Mouse (Mus musculus) G1E (cell line): ENCODE data around the gene Trdmt1. TPM values are rescaled to one million over a fixed set of nuclear protein-coding genes. Genes with fewer than 3 reads are reported as not detected.

Source experiments
- ATAC-seq: 2 replicates; pipeline ENCODE4 v1.8.0; 2016; ENCODE audit warnings: mild to moderate bottlenecking; ENCODE audit not compliant: insufficient number of reproducible peaks, poor library complexity, low FRiP score, severe bottlenecking; ENCODE audit errors: extremely low read depth
- DNase-seq: peaks from one replicate; pipeline ENCODE4 v3.0.0; 2012; ENCODE audit warnings: low spot score
- H3K27me3 ChIP-seq: 2 replicates; pipeline ENCODE4 v1.6.1; 2012; ENCODE audit warnings: mild to moderate bottlenecking, low read length, inconsistent platforms; ENCODE audit not compliant: insufficient read depth
- H3K36me3 ChIP-seq: replicated peaks from 2 replicates; pipeline ENCODE3; 2012; ENCODE audit warnings: mild to moderate bottlenecking, inconsistent platforms
- H3K4me1 ChIP-seq: 2 replicates; pipeline ENCODE4 v1.6.1; 2012; ENCODE audit warnings: low read depth, low read length, inconsistent platforms, mixed read lengths; ENCODE audit not compliant: insufficient read depth
- H3K4me3 ChIP-seq: 2 replicates; pipeline ENCODE4 v1.5.1; 2012; ENCODE audit warnings: low read depth, mild to moderate bottlenecking, inconsistent platforms, low read length, moderate library complexity, mixed read lengths
- H3K9me3 ChIP-seq: replicated peaks from 2 replicates; pipeline ENCODE4 v1.6.1; 2012; ENCODE audit warnings: inconsistent platforms
- CTCF ChIP-seq: IDR thresholded peaks from 2 replicates; pipeline ENCODE4 v1.5.1; 2012; ENCODE audit warnings: low read depth, low read length, inconsistent platforms, mixed read lengths
- GATA1 ChIP-seq: IDR thresholded peaks from 2 replicates; pipeline ENCODE4 v1.6.1; 2012; ENCODE audit warnings: borderline replicate concordance, low read length, inconsistent platforms, mixed read lengths
- GATA2 ChIP-seq: IDR thresholded peaks from 2 replicates; pipeline ENCODE4 v1.6.1; 2012; ENCODE audit warnings: low read depth, low read length, inconsistent platforms, borderline replicate concordance
- POLR2AphosphoS5 ChIP-seq: IDR thresholded peaks from 2 replicates; pipeline ENCODE4 v1.6.1; 2012; ENCODE audit warnings: low read depth, low read length, inconsistent platforms; ENCODE audit not compliant: insufficient replicate concordance
- TAL1 ChIP-seq: conservative IDR thresholded peaks from 2 replicates; pipeline ENCODE4 v1.6.1; 2012; ENCODE audit warnings: low read depth, low read length, inconsistent platforms, mixed read lengths
- polyA plus RNA-seq: library from polyadenylated mRNA; stranded (reverse); fragments of >175 nt; gene quantifications from 2 replicates; pipeline ENCODE4 v1.2.3, GENCODE M21; 2012
- total RNA-seq, 2 experiments: library from RNA; stranded (forward) in 1 of 2; stranded (reverse) in 1 of 2; fragments of 200-1000 nt in 1 of 2; fragments of >200 nt in 1 of 2; fragmentation: Nextera tagmentation in 1 of 2; gene quantifications; 2 replicates each; pipeline ENCODE4 v1.2.3; 2014 to 2017

Gene Trdmt1
- total and polyA plus RNA-seq, 3 experiments, result 0.56 to 20.2 (median 9.1) TPM

- Histone ChIP-seq H3K4me3 (no peak overlapping the region), H3K9me3 (no peaks in the 10 kb centered on the region), H3K4me1 (peaks cover 27% of the 10 kb centered on the region), H3K36me3 (peaks cover 21% of the 10 kb centered on the region), H3K27me3 (peaks cover 39% of the 10 kb centered on the region)
- TF ChIP-seq GATA2 (no peak), TAL1 (no peak), POLR2AphosphoS5 (no peak), GATA1 (no peak), CTCF (no peak)
- ATAC-seq (no peak), DNase-seq (no peak)
Measured at GRCm38 (mm10) chr2:13578473-13579152, 34.1 kb upstream of the Trdmt1 start.

GRCm38 (mm10) chr2:13577399-13577798 lies 32.9 kb upstream of the Trdmt1 start:
- ATAC-seq, result no peak
- TF ChIP-seq TAL1 (no peak), GATA1 (no peak), CTCF (no peak), GATA2 (no peak)
- Histone ChIP-seq H3K4me1 (peaks cover 40% of the 10 kb centered on the region), H3K36me3 (peaks cover 21% of the 10 kb centered on the region), H3K27me3 (peaks cover 49% of the 10 kb centered on the region), H3K4me3 (no peak overlapping the region), H3K9me3 (no peaks in the 10 kb centered on the region)
- DNase-seq, result no peak

- TF ChIP-seq GATA1 (no peak), POLR2AphosphoS5 (no peak), CTCF (no peak), GATA2 (no peak), TAL1 (no peak)
- Histone ChIP-seq H3K4me1 (peaks cover 45% of the 10 kb centered on the region), H3K9me3 (no peaks in the 10 kb centered on the region), H3K4me3 (no peak overlapping the region), H3K36me3 (peaks cover 16% of the 10 kb centered on the region), H3K27me3 (peaks cover 59% of the 10 kb centered on the region)
- DNase-seq (no peak), ATAC-seq (no peak)
Measured at GRCm38 (mm10) chr2:13575926-13576325, 31.5 kb upstream of the Trdmt1 start.

GRCm38 (mm10) chr2:13575287-13575801 lies 30.9 kb upstream of the Trdmt1 start:
- TF ChIP-seq CTCF (peak; percentile 8; the same call in 1 of the 2 replicates), GATA1 (no peak)
- 0 out of 2 replicates have a peak, but pooled peaks have one; percentile 9 for ATAC-seq
- Histone ChIP-seq H3K27me3 (peaks cover 64% of the 10 kb centered on the region), H3K4me3 (peak overlapping the region; percentile 75), H3K9me3 (no peaks in the 10 kb centered on the region), H3K4me1 (peaks cover 45% of the 10 kb centered on the region), H3K36me3 (peaks cover 16% of the 10 kb centered on the region)
- DNase-seq, result peak; percentile 16

- TF ChIP-seq POLR2AphosphoS5 (no peak), TAL1 (no peak), GATA2 (no peak), CTCF (no peak), GATA1 (no peak)
- peak; percentile 46 for ATAC-seq
- H3K36me3 ChIP-seq, result peaks cover 12% of the 10 kb centered on the region
Measured at GRCm38 (mm10) chr2:13574801-13575150, 30.3 kb upstream of the Trdmt1 start.

GRCm38 (mm10) chr2:13574066-13574800 lies 29.8 kb upstream of the Trdmt1 start:
- Histone ChIP-seq H3K27me3 (peaks cover 64% of the 10 kb centered on the region), H3K9me3 (no peaks in the 10 kb centered on the region), H3K4me1 (peaks cover 42% of the 10 kb centered on the region), H3K36me3 (peaks cover 9% of the 10 kb centered on the region), H3K4me3 (peak overlapping the region; percentile 75)
- TF ChIP-seq TAL1 (no peak), POLR2AphosphoS5 (no peak)
- peak; percentile 59 for ATAC-seq
- DNase-seq, result peak; percentile 66

More at GRCm38 (mm10) chr2:13574801-13575150, 30.3 kb upstream of the Trdmt1 start:
- Histone ChIP-seq H3K4me3 (peak overlapping the region; percentile 75), H3K9me3 (no peaks in the 10 kb centered on the region), H3K27me3 (peaks cover 66% of the 10 kb centered on the region), H3K4me1 (peaks cover 42% of the 10 kb centered on the region)
- DNase-seq, result peak; percentile 58
